Mouse (Mus musculus): ENCODE results near the gene Pp2d1.

DNA sequence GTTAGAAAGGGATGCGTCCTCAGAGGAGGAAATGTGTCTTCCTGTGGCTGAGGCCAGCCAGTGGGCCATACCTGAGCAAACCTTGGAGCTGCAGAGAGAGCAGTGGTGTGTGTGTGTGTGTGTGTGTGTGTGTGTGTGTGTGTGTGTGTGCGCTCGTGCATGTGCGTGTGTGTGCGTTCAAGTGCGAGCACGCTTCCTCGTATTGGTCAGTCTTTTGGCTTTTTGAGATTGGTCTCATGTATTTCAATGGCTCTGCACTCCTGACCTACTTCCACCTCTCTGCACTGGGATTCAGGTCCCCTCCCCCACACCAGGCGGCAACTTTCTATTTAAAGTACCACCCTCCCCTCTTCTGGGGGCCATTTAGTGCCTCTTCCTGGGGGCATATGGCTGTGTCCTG is 39.5 kb upstream of the Pp2d1 start:
- TF ChIP-seq POLR2A (IDR thresholded peaks at IDR 0.05; ENCODE audit: low read depth, low read length) (no peak), CTCF (IDR thresholded peaks at IDR 0.05; ENCODE audit: extremely low read depth, insufficient read length, insufficient replicate concordance, low read depth, low read length) (no peak)

Measured in small intestine, adult 2 months (tissue).